ENCODE assay signal across 8 mouse cellular contexts in genomic region chr12:69167656-69168460, GRCm38 (mm10). TPM values are rescaled to one million over a fixed set of nuclear protein-coding genes. Genes with fewer than 3 reads are reported as not detected.
A peak's percentile ranks its signal among the peaks of the same experiment; 100 is the strongest.
DNase-seq lines count a peak whose midpoint lies in the region; ATAC-seq and TF ChIP-seq lines count a peak whose summit lies in the region.

No protein-coding gene starts in this region.

- peak overlapping the region; percentile 83 for H3K4me3 ChIP-seq in layer of hippocampus, adult 2 months
- peak overlapping the region; percentile 79 for H3K4me3 ChIP-seq in embryonic facial prominence, embryonic 11.5 days (ENCODE audit: low read depth, low read length)
- peak overlapping the region; percentile 76 for H3K4me3 ChIP-seq in intestine, embryonic 15.5 days (replicated peaks)
- H3K4me3 ChIP-seq in neural tube, embryonic 12.5 days: peak overlapping the region; percentile 72

- H3K9me3 ChIP-seq in embryonic facial prominence, embryonic 11.5 days (replicated peaks; ENCODE audit: control insufficient read depth, low read length): no peaks in the 10 kb centered on the region
- no peaks in the 10 kb centered on the region for H3K9me3 ChIP-seq in intestine, embryonic 15.5 days
- no peaks in the 10 kb centered on the region for H3K9me3 ChIP-seq in neural tube, embryonic 12.5 days

- H3K27me3 ChIP-seq in embryonic facial prominence, embryonic 11.5 days (ENCODE audit: control insufficient read depth, insufficient read depth, low read length): no peaks in the 10 kb centered on the region
- H3K27me3 ChIP-seq in intestine, embryonic 15.5 days (replicated peaks): no peaks in the 10 kb centered on the region
- no peaks in the 10 kb centered on the region for H3K27me3 ChIP-seq in neural tube, embryonic 12.5 days (replicated peaks)

- no peaks in the 10 kb centered on the region for H3K4me1 ChIP-seq in embryonic facial prominence, embryonic 11.5 days (ENCODE audit: control insufficient read depth, insufficient read depth, low read length)
- H3K4me1 ChIP-seq in intestine, embryonic 15.5 days (replicated peaks): peaks cover 6% of the 10 kb centered on the region; the same call in 1 of the 2 replicates
- peaks cover 14% of the 10 kb centered on the region for H3K4me1 ChIP-seq in neural tube, embryonic 12.5 days

- intact Hi-C loops in left cerebral cortex, postnatal 10 days (cut with DNase I): no loop called here

- peak overlapping the region; percentile 71 for H3K9ac ChIP-seq in embryonic facial prominence, embryonic 11.5 days (replicated peaks; ENCODE audit: low read length)
- peak overlapping the region; percentile 60 for H3K9ac ChIP-seq in intestine, embryonic 15.5 days
- H3K9ac ChIP-seq in neural tube, embryonic 12.5 days: peak overlapping the region; percentile 75

- WGBS in embryonic facial prominence, embryonic 11.5 days: 8% methylated on average over 18 of the region's 18 CpGs
- 6% methylated on average over 18 of the region's 18 CpGs for WGBS in intestine, embryonic 15.5 days
- WGBS in neural tube, embryonic 12.5 days: 9% methylated on average over 18 of the region's 18 CpGs

- TF ChIP-seq CTCF in layer of hippocampus, adult 2 months (conservative IDR thresholded peaks at IDR 0.05): no peak

- peak; percentile 16; the same call in 1 of the 2 replicates for ATAC-seq in embryonic facial prominence, embryonic 11.5 days (replicated peaks; ENCODE audit: insufficient number of reproducible peaks, low FRiP score, low TSS enrichment, low read depth)
- ATAC-seq in intestine, embryonic 15.5 days: peak; percentile 40
- ATAC-seq in neural tube, embryonic 12.5 days (ENCODE audit: low FRiP score, low read depth): peak; percentile 63

- peak overlapping the region; percentile 79 for H3K4me2 ChIP-seq in embryonic facial prominence, embryonic 11.5 days (ENCODE audit: low read depth, low read length)
- H3K4me2 ChIP-seq in intestine, embryonic 15.5 days (replicated peaks): peak overlapping the region; percentile 77
- peak overlapping the region; percentile 96 for H3K4me2 ChIP-seq in neural tube, embryonic 12.5 days (replicated peaks)

- no peak for DNase-seq in layer of hippocampus, adult 2 months (ENCODE audit: low spot score in 2 of 2)
- no peak for DNase-seq in layer of hippocampus, adult 8-10 months (ENCODE audit: low spot score in 2 of 2)
- DNase-seq in embryonic facial prominence, embryonic 11.5 days (ENCODE audit: low spot score): no peak
- DNase-seq in spleen, adult 12 weeks (ENCODE audit: low spot score): no peak
- DNase-seq in urinary bladder, postnatal 36 days (ENCODE audit: low spot score in 2 of 2): no peak
- no peak for DNase-seq in left cerebral cortex, postnatal 10 days (ENCODE audit: extremely low spot score in 1 of 2, low spot score in 2 of 2)

- H3K27ac ChIP-seq in layer of hippocampus, adult 2 months: peak overlapping the region; percentile 98
- H3K27ac ChIP-seq in embryonic facial prominence, embryonic 11.5 days (replicated peaks; ENCODE audit: low read depth, low read length): 0 out of 2 replicates have a peak overlapping the region, but pooled peaks have one; percentile 36
- H3K27ac ChIP-seq in intestine, embryonic 15.5 days: 0 out of 2 replicates have a peak overlapping the region, but pooled peaks have one; percentile 61
- no peak overlapping the region for H3K27ac ChIP-seq in neural tube, embryonic 12.5 days

- H3K36me3 ChIP-seq in embryonic facial prominence, embryonic 11.5 days (replicated peaks; ENCODE audit: control insufficient read depth, insufficient read depth, low read depth, low read length): no peaks in the 10 kb centered on the region
- no peaks in the 10 kb centered on the region for H3K36me3 ChIP-seq in intestine, embryonic 15.5 days
- H3K36me3 ChIP-seq in neural tube, embryonic 12.5 days: no peaks in the 10 kb centered on the region

RNA-seq across cellular contexts. Expression of gene Lrr1, which starts 0.8 kb away (rescaled TPM):
- total RNA-seq in layer of hippocampus, adult 2 months (2021): not detected
- total RNA-seq in layer of hippocampus, adult 8-10 months (2022): not detected
- polyA plus RNA-seq in embryonic facial prominence, embryonic 11.5 days (2014; fragmentation: Nextera tagmentation; extraction: Ambion mirVana): 26.4 and 33.6 TPM in 2 replicates
- polyA plus RNA-seq in intestine, embryonic 15.5 days (2015; fragmentation: Nextera tagmentation; extraction: Ambion mirVana): 17.2 and 17.8 TPM in 2 replicates
- 13.8 and 17.4 TPM in 2 replicates for polyA plus RNA-seq in neural tube, embryonic 12.5 days (2016; fragmentation: Nextera tagmentation; extraction: Ambion mirVana)
- under 1 TPM in 1 of 2 experiments, not detected in 1; 0.22 TPM for total RNA-seq in left cerebral cortex, postnatal 10 days (2021)

RNA-seq across cellular contexts. Expression of gene Rps29, which starts 8.9 kb away (rescaled TPM):
- total RNA-seq in layer of hippocampus, adult 2 months (2021): 1,000 to 10,000 TPM; 1,229 to 1,249 TPM
- 1,000 to 10,000 TPM; 1,074 to 1,561 (median 1,323) TPM for total RNA-seq in layer of hippocampus, adult 8-10 months (2022)
- 1,323 and 1,416 TPM in 2 replicates for polyA plus RNA-seq in embryonic facial prominence, embryonic 11.5 days (2014; fragmentation: Nextera tagmentation; extraction: Ambion mirVana)
- polyA plus RNA-seq in intestine, embryonic 15.5 days (2015; fragmentation: Nextera tagmentation; extraction: Ambion mirVana): 1,714 and 2,016 TPM in 2 replicates
- polyA plus RNA-seq in neural tube, embryonic 12.5 days (2016; fragmentation: Nextera tagmentation; extraction: Ambion mirVana): 1,233 and 1,267 TPM in 2 replicates
- total RNA-seq in left cerebral cortex, postnatal 10 days (2021): 1,000 to 10,000 TPM; 1,162 to 1,211 TPM

RNA-seq across cellular contexts. Expression of gene Rpl36al, which starts 16.0 kb away (rescaled TPM):
- total RNA-seq in layer of hippocampus, adult 2 months (2021): 100 to 1,000 TPM; 184 to 187 TPM
- total RNA-seq in layer of hippocampus, adult 8-10 months (2022): 100 to 1,000 TPM; 153 to 207 (median 179) TPM
- polyA plus RNA-seq in embryonic facial prominence, embryonic 11.5 days (2014; fragmentation: Nextera tagmentation; extraction: Ambion mirVana): 503 and 536 TPM in 2 replicates
- polyA plus RNA-seq in intestine, embryonic 15.5 days (2015; fragmentation: Nextera tagmentation; extraction: Ambion mirVana): 720 and 763 TPM in 2 replicates
- polyA plus RNA-seq in neural tube, embryonic 12.5 days (2016; fragmentation: Nextera tagmentation; extraction: Ambion mirVana): 443 and 444 TPM in 2 replicates
- total RNA-seq in left cerebral cortex, postnatal 10 days (2021): 100 to 1,000 TPM; 205 to 218 TPM

RNA-seq across cellular contexts. Expression of gene Mgat2, which starts 16.1 kb away (rescaled TPM):
- 10 to 100 TPM; 25.6 to 28.2 TPM for total RNA-seq in layer of hippocampus, adult 2 months (2021)
- 10 to 100 TPM; 26.7 to 28.9 (median 27.3) TPM for total RNA-seq in layer of hippocampus, adult 8-10 months (2022)
- 37.7 and 39.5 TPM in 2 replicates for polyA plus RNA-seq in embryonic facial prominence, embryonic 11.5 days (2014; fragmentation: Nextera tagmentation; extraction: Ambion mirVana)
- polyA plus RNA-seq in intestine, embryonic 15.5 days (2015; fragmentation: Nextera tagmentation; extraction: Ambion mirVana): 52.8 and 58.7 TPM in 2 replicates
- polyA plus RNA-seq in neural tube, embryonic 12.5 days (2016; fragmentation: Nextera tagmentation; extraction: Ambion mirVana): 50.7 and 51.2 TPM in 2 replicates
- total RNA-seq in left cerebral cortex, postnatal 10 days (2021): 10 to 100 TPM; 33.6 to 35.6 TPM

RNA-seq across cellular contexts. Expression of gene Gm49383, which starts 29.0 kb away (rescaled TPM):
- 1 to 10 TPM; 3.8 to 4.1 TPM for total RNA-seq in layer of hippocampus, adult 2 months (2021)
- 1 to 10 TPM; 6.2 to 8.3 (median 7.0) TPM for total RNA-seq in layer of hippocampus, adult 8-10 months (2022)
- polyA plus RNA-seq in embryonic facial prominence, embryonic 11.5 days (2014; fragmentation: Nextera tagmentation; extraction: Ambion mirVana): 42.9 and 43.7 TPM in 2 replicates
- 25.4 and 28.6 TPM in 2 replicates for polyA plus RNA-seq in intestine, embryonic 15.5 days (2015; fragmentation: Nextera tagmentation; extraction: Ambion mirVana)
- 26.6 and 27.6 TPM in 2 replicates for polyA plus RNA-seq in neural tube, embryonic 12.5 days (2016; fragmentation: Nextera tagmentation; extraction: Ambion mirVana)
- total RNA-seq in left cerebral cortex, postnatal 10 days (2021): 1 to 10 TPM; 5.7 to 7.1 TPM
